Mouse (Mus musculus) hindbrain, embryonic 16.5 days (tissue): ENCODE data around the gene Glrx5. TPM values are rescaled to one million over a fixed set of nuclear protein-coding genes. Genes with fewer than 3 reads are reported as not detected.
A peak's percentile ranks its signal among the peaks of the same experiment; 100 is the strongest.

ENCODE experiments used
- ATAC-seq: fragments of 200-750 bp; cut with Nextera tagmentation; 2 replicates; pipeline ENCODE4 v1.8.0; 2017; ENCODE audit warnings: moderate TSS enrichment, moderate library complexity
- H3K27ac ChIP-seq: fragments of 300-500 bp; sonication (generic); 2 replicates; pipeline ENCODE4 v1.5.1; 2014; ENCODE audit warnings: low read depth, mild to moderate bottlenecking, control low read depth, low read length, moderate library complexity
- H3K27me3 ChIP-seq: fragments of 300-500 bp; sonication (generic); replicated peaks from 2 replicates; pipeline ENCODE4 v1.6.1; 2014; ENCODE audit warnings: low read length; ENCODE audit not compliant: control insufficient read depth, insufficient read depth
- H3K36me3 ChIP-seq: fragments of 300-500 bp; sonication (generic); 2 replicates; pipeline ENCODE4 v1.6.1; 2014; ENCODE audit warnings: mild to moderate bottlenecking, low read length, moderate library complexity, mixed read lengths; ENCODE audit not compliant: control insufficient read depth, insufficient read depth
- H3K4me1 ChIP-seq: fragments of 300-500 bp; sonication (generic); 2 replicates; pipeline ENCODE4 v1.6.1; 2014; ENCODE audit warnings: low read depth, low read length; ENCODE audit not compliant: control insufficient read depth, insufficient read depth
- H3K4me2 ChIP-seq: fragments of 300-500 bp; sonication (generic); 2 replicates; pipeline ENCODE4 v1.6.1; 2014; ENCODE audit warnings: mild to moderate bottlenecking, low read length, control low read depth, moderate library complexity
- H3K4me3 ChIP-seq: fragments of 300-500 bp; sonication (generic); 2 replicates; pipeline ENCODE4 v1.5.1; 2014; ENCODE audit warnings: mild to moderate bottlenecking, low read length, control low read depth, moderate library complexity
- H3K9ac ChIP-seq: fragments of 300-500 bp; sonication (generic); 2 replicates; pipeline ENCODE4 v1.6.1; 2014; ENCODE audit warnings: low read depth, mild to moderate bottlenecking, control low read depth, low read length, moderate library complexity
- H3K9me3 ChIP-seq: fragments of 300-500 bp; sonication (generic); 2 replicates; pipeline ENCODE4 v1.6.1; 2014; ENCODE audit warnings: mild to moderate bottlenecking, low read length, moderate library complexity; ENCODE audit not compliant: control insufficient read depth
- WGBS: fragments of 180-500 bp; shearing (Covaris S2); extraction: QIAGEN DNeasy Blood & Tissue Kit; methylation state at CpG from one replicate; pipeline ENCODE4 v1.1.7; 2014; 5-methylcytosine and 5-hydroxymethylcytosine counted together
- polyA plus RNA-seq: library from polyadenylated mRNA; unstranded; fragments of >200 nt; fragmentation: Nextera tagmentation; extraction: Ambion mirVana; gene quantifications from 2 replicates; pipeline ENCODE4 v1.2.1, GENCODE M21; 2015

Glrx5 gene
- 168 and 179 TPM in 2 replicates for polyA plus RNA-seq

- under 1% methylated on average over 60 of the region's 72 CpGs for WGBS
- peak; percentile 99 for ATAC-seq
- peaks cover 35% of the 10 kb centered on the region for H3K4me1 ChIP-seq
- peaks cover 4% of the 10 kb centered on the region; the same call in 1 of the 2 replicates for H3K36me3 ChIP-seq
- H3K9me3 ChIP-seq = no peaks in the 10 kb centered on the region
- peak within 1 kb of the TSS; percentile 88 for H3K4me3 ChIP-seq
- H3K4me2 ChIP-seq = peak within 1 kb of the TSS; percentile 93
- peak within 1 kb of the TSS; percentile 83 for H3K27ac ChIP-seq
- peak within 1 kb of the TSS; percentile 87 for H3K9ac ChIP-seq
- no peaks in the 10 kb centered on the region for H3K27me3 ChIP-seq
These were observed at the start of gene Glrx5 for GRCm38 (mm10) chr12:105032147-105032831. Glrx5 (plus strand) TSS chr12:105032688.

- Histone ChIP-seq H3K4me3 (no peak overlapping the region), H3K4me2 (no peak overlapping the region), H3K27me3 (no peaks in the 10 kb centered on the region), H3K9me3 (no peaks in the 10 kb centered on the region), H3K27ac (no peak overlapping the region), H3K9ac (no peak overlapping the region), H3K36me3 (no peaks in the 10 kb centered on the region), H3K4me1 (0 out of 2 replicates have a peak, but pooled peaks cover 2% of the 10 kb centered on the region)
- ATAC-seq = no peak
- 56% methylated on average over 7 of the region's 7 CpGs for WGBS
These were observed 49.0 kb upstream of the Glrx5 start for GRCm38 (mm10) chr12:104983476-104983875.

GRCm38 (mm10) chr12:104985088-104985487 lies 47.4 kb upstream of the Glrx5 start:
- Histone ChIP-seq H3K27me3 (no peaks in the 10 kb centered on the region), H3K4me2 (no peak overlapping the region), H3K9me3 (no peaks in the 10 kb centered on the region), H3K4me3 (no peak overlapping the region), H3K9ac (no peak overlapping the region), H3K36me3 (no peaks in the 10 kb centered on the region), H3K27ac (no peak overlapping the region), H3K4me1 (no peaks in the 10 kb centered on the region)
- no peak for ATAC-seq
- 82% methylated on average over 5 of the region's 5 CpGs for WGBS

- Histone ChIP-seq H3K4me3 (no peak overlapping the region), H3K27ac (no peak overlapping the region), H3K27me3 (no peaks in the 10 kb centered on the region), H3K4me2 (no peak overlapping the region), H3K36me3 (no peaks in the 10 kb centered on the region), H3K9me3 (no peaks in the 10 kb centered on the region), H3K4me1 (no peaks in the 10 kb centered on the region), H3K9ac (no peak overlapping the region)
- WGBS = 91% methylated on average over 2 of the region's 2 CpGs
- ATAC-seq = no peak
These were observed 46.5 kb upstream of the Glrx5 start for GRCm38 (mm10) chr12:104986001-104986400.

- Histone ChIP-seq H3K27me3 (no peaks in the 10 kb centered on the region), H3K4me2 (no peak overlapping the region)
- 92% methylated on average over 9 of the region's 9 CpGs for WGBS
These were observed 45.7 kb upstream of the Glrx5 start for GRCm38 (mm10) chr12:104986781-104987180.

DNA sequence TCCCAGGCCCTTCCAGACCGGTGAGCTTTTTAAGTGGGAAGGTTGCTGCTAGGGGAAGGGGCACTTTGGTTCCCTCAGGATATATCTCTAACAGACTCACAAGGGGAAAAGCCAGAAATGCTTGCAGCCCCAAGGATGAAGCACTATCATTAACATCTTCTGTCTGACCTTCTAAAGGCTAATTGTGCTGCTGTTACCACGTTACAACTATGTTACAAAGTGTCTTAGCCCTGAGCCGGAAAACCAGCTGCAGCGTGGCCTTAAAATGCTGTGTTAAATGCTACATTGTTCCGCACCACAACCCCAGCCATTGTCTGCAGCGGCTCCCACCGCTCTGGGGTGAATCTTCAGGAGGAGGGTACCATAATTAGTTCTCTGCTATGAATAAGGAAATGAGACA lies 44.6 kb upstream of the Glrx5 start:
- no peak overlapping the region for H3K9ac ChIP-seq
- no peak overlapping the region for H3K4me2 ChIP-seq
- no peak overlapping the region for H3K4me3 ChIP-seq
- H3K27me3 ChIP-seq = no peaks in the 10 kb centered on the region
- WGBS = 41% methylated on average over 7 of the region's 7 CpGs
- no peaks in the 10 kb centered on the region for H3K4me1 ChIP-seq
- no peaks in the 10 kb centered on the region for H3K9me3 ChIP-seq
- H3K27ac ChIP-seq = no peak overlapping the region
- no peak for ATAC-seq
- no peaks in the 10 kb centered on the region for H3K36me3 ChIP-seq

More at GRCm38 (mm10) chr12:104986781-104987180, 45.7 kb upstream of the Glrx5 start:
- Histone ChIP-seq H3K36me3 (no peaks in the 10 kb centered on the region), H3K27ac (no peak overlapping the region), H3K9me3 (no peaks in the 10 kb centered on the region), H3K4me1 (no peaks in the 10 kb centered on the region), H3K4me3 (no peak overlapping the region), H3K9ac (no peak overlapping the region)
- no peak for ATAC-seq

- Histone ChIP-seq H3K4me2 (no peak overlapping the region), H3K9me3 (no peaks in the 10 kb centered on the region), H3K4me1 (no peaks in the 10 kb centered on the region), H3K36me3 (no peaks in the 10 kb centered on the region), H3K9ac (no peak overlapping the region), H3K27me3 (no peaks in the 10 kb centered on the region), H3K27ac (no peak overlapping the region), H3K4me3 (no peak overlapping the region)
- no peak for ATAC-seq
- 88% methylated on average over 13 of the region's 13 CpGs for WGBS
These were observed 41.6 kb upstream of the Glrx5 start for GRCm38 (mm10) chr12:104990741-104991454.

- H3K4me3 ChIP-seq = no peak overlapping the region
- no peak overlapping the region for H3K4me2 ChIP-seq
- no peaks in the 10 kb centered on the region for H3K9me3 ChIP-seq
- H3K9ac ChIP-seq = no peak overlapping the region
- H3K36me3 ChIP-seq = no peaks in the 10 kb centered on the region
- ATAC-seq = no peak
- no peak overlapping the region for H3K27ac ChIP-seq
- H3K4me1 ChIP-seq = no peaks in the 10 kb centered on the region
- 85% methylated on average over 10 of the region's 10 CpGs for WGBS
- H3K27me3 ChIP-seq = no peaks in the 10 kb centered on the region
These were observed 40.3 kb upstream of the Glrx5 start for GRCm38 (mm10) chr12:104992123-104992741.

GRCm38 (mm10) chr12:104992838-104993237 lies 39.6 kb upstream of the Glrx5 start:
- H3K27me3 ChIP-seq = no peaks in the 10 kb centered on the region
- no peak for ATAC-seq
- 67% methylated on average over 8 of the region's 8 CpGs for whole genome bisulfite sequencing
- no peaks in the 10 kb centered on the region for H3K9me3 ChIP-seq
- H3K4me2 ChIP-seq = no peak overlapping the region
- H3K9ac ChIP-seq = no peak overlapping the region
- H3K4me3 ChIP-seq = no peak overlapping the region
- H3K27ac ChIP-seq = no peak overlapping the region
- no peaks in the 10 kb centered on the region for H3K4me1 ChIP-seq
- H3K36me3 ChIP-seq = no peaks in the 10 kb centered on the region
